Mouse (Mus musculus) granulocyte monocyte progenitor cell, adult 5-6 weeks (primary cell): Measurements from ENCODE around the gene Zfp445. TPM values are rescaled to one million over a fixed set of nuclear protein-coding genes. Genes with fewer than 3 reads are reported as not detected.
"Not testable (repeated sequence)": the region's sequence is repeated elsewhere in the genome, so short reads cannot be mapped to it uniquely, and the experiment has no call there.

Experiments
- ATAC-seq: replicated peaks from 2 replicates; pipeline ENCODE4 v1.8.0; 2016; ENCODE audit warnings: mild to moderate bottlenecking, moderate TSS enrichment, inconsistent platforms; ENCODE audit not compliant: poor library complexity, severe bottlenecking
- total RNA-seq, 2 experiments: library from RNA; stranded (forward) in 1 of 2; stranded (reverse) in 1 of 2; fragments of 200-712, 200-1000 nt in 1 of 2; fragments of >200 nt in 1 of 2; fragmentation: Nextera tagmentation in 1 of 2; gene quantifications; 2 replicates each; pipeline ENCODE4 v1.2.3; 2014 to 2017

Zfp445 gene
- 55.5 and 60.2 TPM in 2 replicates for total RNA-seq (2014; fragmentation: Nextera tagmentation)
- 66.3 and 78.2 TPM in 2 replicates for total RNA-seq (2017)

GRCm38 (mm10) chr9:122865697-122866166, at the start of gene Zfp445:
Gene Zfp445 (minus strand): TSS chr9:122866006.
- peak; percentile 99 for ATAC-seq

GRCm38 (mm10) chr9:122902717-122903535, 37.1 kb upstream of the Zfp445 start:
- peak; percentile 61 for ATAC-seq

- peak; percentile 58 for ATAC-seq
Observed at GRCm38 (mm10) chr9:122901047-122901446, 35.2 kb upstream of the Zfp445 start.

- ATAC-seq = peak; percentile 88
Observed at GRCm38 (mm10) chr9:122886372-122887179, 20.8 kb upstream of the Zfp445 start.

- ATAC-seq = no peak
Observed at GRCm38 (mm10) chr9:122885385-122885784, 19.6 kb upstream of the Zfp445 start, which contains the start of gene Zkscan7. Gene Zkscan7 (plus strand): TSS chr9:122885685.

GRCm38 (mm10) chr9:122875145-122875544, 9.3 kb upstream of the Zfp445 start:
- no peak for ATAC-seq

GRCm38 (mm10) chr9:122874653-122875052, 8.8 kb upstream of the Zfp445 start:
- ATAC-seq = no peak

- ATAC-seq = no peak
Observed at GRCm38 (mm10) chr9:122872595-122872994, 6.8 kb upstream of the Zfp445 start.

GRCm38 (mm10) chr9:122866192-122866591, 386 bp upstream of the Zfp445 start:
- ATAC-seq = no peak

- ATAC-seq = no peak
Observed at GRCm38 (mm10) chr9:122864848-122865247, 958 bp downstream of the Zfp445 start.

GRCm38 (mm10) chr9:122863731-122864130, 2.1 kb downstream of the Zfp445 start:
- no peak for ATAC-seq

- ATAC-seq = peak; percentile 74
Observed at GRCm38 (mm10) chr9:122860752-122861151, 5.1 kb downstream of the Zfp445 start.

- no peak for ATAC-seq
Observed at GRCm38 (mm10) chr9:122856716-122857115, 9.1 kb downstream of the Zfp445 start.

GRCm38 (mm10) chr9:122855617-122856016, 10.2 kb downstream of the Zfp445 start:
- no peak for ATAC-seq

- ATAC-seq = not testable (repeated sequence)
Observed at GRCm38 (mm10) chr9:122855141-122855540, 10.7 kb downstream of the Zfp445 start.

- no peak for ATAC-seq
Observed at GRCm38 (mm10) chr9:122854526-122854925, 11.3 kb downstream of the Zfp445 start.

- ATAC-seq = not testable (repeated sequence)
Observed at GRCm38 (mm10) chr9:122847811-122848311, 17.9 kb downstream of the Zfp445 start.

GRCm38 (mm10) chr9:122846156-122846555, 19.6 kb downstream of the Zfp445 start:
- ATAC-seq = no peak

GRCm38 (mm10) chr9:122845621-122846020, 20.2 kb downstream of the Zfp445 start:
- ATAC-seq = no peak

GRCm38 (mm10) chr9:122843760-122844159, 22.0 kb downstream of the Zfp445 start, which contains the start of gene Gm35549:
Gene Gm35549 (minus strand): TSS chr9:122844035.
- ATAC-seq = no peak

GRCm38 (mm10) chr9:122837680-122838079, 28.1 kb downstream of the Zfp445 start:
- no peak for ATAC-seq
